Mouse (Mus musculus) kidney, adult 2 months (tissue): ENCODE measurements around the gene Fsip1. TPM values are rescaled to one million over a fixed set of nuclear protein-coding genes. Genes with fewer than 3 reads are reported as not detected.

ENCODE experiments used
- DNase-seq: peaks from one replicate; pipeline ENCODE4 v3.0.0; 2021
- H3K27ac ChIP-seq: fragments of 200-500 bp; 2 replicates; pipeline ENCODE4 v1.5.1; 2012; ENCODE audit warnings: low read depth, low read length, control low read depth, inconsistent platforms; ENCODE audit not compliant: insufficient read depth
- H3K27me3 ChIP-seq: fragments of 200-500 bp; replicated peaks from 2 replicates; pipeline ENCODE4 v1.6.1; 2012; ENCODE audit warnings: mild to moderate bottlenecking, moderate library complexity, low read length, inconsistent platforms; ENCODE audit not compliant: control insufficient read depth, insufficient read depth
- H3K36me3 ChIP-seq: fragments of 200-500 bp; 2 replicates; pipeline ENCODE4 v1.6.1; 2012; ENCODE audit warnings: mild to moderate bottlenecking, moderate library complexity, low read length, inconsistent platforms; ENCODE audit not compliant: control insufficient read depth, insufficient read depth
- H3K4me1 ChIP-seq: fragments of 200-500 bp; 2 replicates; pipeline ENCODE4 v1.6.1; 2011; ENCODE audit warnings: low read length; ENCODE audit not compliant: control insufficient read depth, insufficient read depth
- H3K4me3 ChIP-seq: fragments of 200-500 bp; 2 replicates; pipeline ENCODE4 v1.5.1; 2011; ENCODE audit warnings: mild to moderate bottlenecking, low read depth, low read length, control low read depth; ENCODE audit not compliant: insufficient read depth
- CTCF ChIP-seq: fragments of 200-500 bp; conservative IDR thresholded peaks from 2 replicates; pipeline ENCODE4 v1.5.1; 2011; ENCODE audit warnings: low read depth, mild to moderate bottlenecking, control low read depth, low read length, moderate library complexity, mixed read lengths; ENCODE audit not compliant: insufficient read depth, insufficient read length
- POLR2A ChIP-seq: fragments of 200-500 bp; IDR thresholded peaks from one replicate; pipeline ENCODE4 v1.6.1; 2011; ENCODE audit warnings: low read depth, low read length, control low read depth
- WGBS: fragments of 180-500 bp; shearing (Covaris S2); methylation state at CpG from one replicate; pipeline ENCODE4 v1.1.7; 2018; 5-methylcytosine and 5-hydroxymethylcytosine counted together
- polyA plus RNA-seq: library from polyadenylated mRNA; depleted of rRNA; stranded (reverse); fragments of >200 nt; gene quantifications from 2 replicates; pipeline ENCODE4 v1.2.3, GENCODE M21; 2012

Fsip1 gene
- polyA plus RNA-seq, 1 experiment = 0.14 TPM

DNA sequence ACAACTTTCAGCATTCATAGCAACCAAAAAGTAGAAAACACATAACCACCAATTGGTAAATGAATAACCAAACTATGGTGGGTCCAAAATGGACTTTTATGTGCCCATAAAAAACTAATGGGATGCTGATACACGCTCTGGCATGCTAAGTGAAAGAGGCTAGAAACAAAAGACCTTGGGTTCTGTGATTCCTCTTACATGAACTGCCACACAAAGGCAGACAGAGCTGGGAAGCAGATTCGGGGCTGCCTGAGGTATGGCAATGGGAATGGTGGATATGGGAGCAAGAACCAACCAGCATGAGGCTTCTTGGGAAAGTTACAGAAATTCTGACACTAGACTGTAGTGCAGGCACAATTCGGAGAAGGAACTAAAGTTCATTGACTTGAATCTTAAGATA is 25.7 kb upstream of the Fsip1 start:
- 59% methylated on average over 3 of the region's 3 CpGs for WGBS
- DNase-seq = peak; percentile 17
- Histone ChIP-seq H3K27ac (no peak overlapping the region), H3K36me3 (no peaks in the 10 kb centered on the region), H3K27me3 (no peaks in the 10 kb centered on the region; the same call in 1 of the 2 replicates), H3K4me3 (no peak overlapping the region), H3K4me1 (no peaks in the 10 kb centered on the region)
- no peak for TF ChIP-seq POLR2A
- TF ChIP-seq CTCF = no peak

DNA sequence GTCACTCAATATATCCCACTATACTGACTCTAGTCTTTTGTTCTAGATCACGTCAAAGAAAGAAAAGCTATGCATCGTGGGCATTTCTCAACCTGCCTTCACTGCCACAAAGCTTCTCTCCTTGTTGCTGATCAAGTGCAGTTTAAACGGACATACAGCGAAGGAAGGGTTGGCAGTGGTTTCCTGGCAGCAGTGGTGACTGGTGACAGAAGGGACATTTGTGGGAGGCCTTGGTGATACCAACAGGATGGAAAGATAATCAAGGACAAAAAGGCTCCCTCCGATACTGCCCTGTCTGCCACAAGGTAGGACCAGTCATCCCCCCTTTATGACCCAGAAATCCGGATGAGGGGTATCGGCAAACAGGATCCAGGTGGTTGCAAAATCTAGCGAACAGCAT is 21.5 kb upstream of the Fsip1 start:
- no peaks in the 10 kb centered on the region for H3K27me3 ChIP-seq
- no peaks in the 10 kb centered on the region for H3K4me1 ChIP-seq
- no peaks in the 10 kb centered on the region for H3K36me3 ChIP-seq
- WGBS = 90% methylated on average over 8 of the region's 8 CpGs
- no peak overlapping the region for H3K27ac ChIP-seq
- no peak for TF ChIP-seq POLR2A
- TF ChIP-seq CTCF = no peak
- no peak overlapping the region for H3K4me3 ChIP-seq
- DNase-seq = no peak

DNA sequence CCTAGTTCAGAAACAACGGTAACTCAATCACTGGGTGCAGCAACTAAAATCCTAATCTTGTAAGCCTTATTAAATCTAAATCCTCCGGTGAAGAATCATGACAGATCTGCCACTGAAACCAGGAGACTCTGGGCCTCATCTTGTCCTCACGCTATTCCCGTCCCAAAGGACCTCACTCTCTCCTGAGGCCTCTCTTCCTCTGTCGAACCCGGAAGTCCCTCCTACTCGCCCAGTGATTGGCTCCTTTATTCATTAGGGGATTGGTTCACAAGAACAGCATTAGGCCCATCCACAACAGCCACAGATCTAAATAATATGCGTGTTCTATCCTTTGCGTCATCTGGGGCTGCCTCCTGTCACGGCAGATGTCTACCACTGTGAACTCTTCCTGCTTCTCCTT is 14.8 kb upstream of the Fsip1 start:
- no peak overlapping the region for H3K4me3 ChIP-seq
- 92% methylated on average over 10 of the region's 10 CpGs for WGBS
- H3K27me3 ChIP-seq = no peaks in the 10 kb centered on the region
- no peak for TF ChIP-seq CTCF
- no peak for TF ChIP-seq POLR2A
- no peaks in the 10 kb centered on the region for H3K4me1 ChIP-seq
- DNase-seq = no peak
- no peak overlapping the region for H3K27ac ChIP-seq
- H3K36me3 ChIP-seq = no peaks in the 10 kb centered on the region

DNA sequence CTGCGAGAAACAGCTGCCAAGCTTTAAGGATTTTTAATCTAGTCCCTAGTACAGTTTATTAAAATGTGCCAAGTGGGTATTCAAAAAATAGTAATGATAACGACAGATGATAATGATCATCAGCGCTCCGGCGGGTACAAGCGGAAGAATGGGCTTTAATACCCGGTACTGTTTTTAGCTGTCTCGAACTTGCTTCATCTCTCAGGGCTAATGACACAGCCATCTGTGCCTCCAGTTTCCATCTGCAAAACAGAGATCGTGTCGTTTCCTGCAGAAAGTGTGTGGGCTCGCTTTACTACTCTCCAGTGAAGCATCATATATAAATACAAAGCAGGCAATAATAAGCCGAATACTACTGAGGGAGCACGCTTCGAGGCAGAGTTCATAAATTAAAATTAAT is 13.4 kb upstream of the Fsip1 start:
- H3K27ac ChIP-seq = no peak overlapping the region
- WGBS = 69% methylated on average over 14 of the region's 14 CpGs
- H3K4me1 ChIP-seq = no peaks in the 10 kb centered on the region
- no peaks in the 10 kb centered on the region for H3K36me3 ChIP-seq
- H3K4me3 ChIP-seq = no peak overlapping the region
- no peaks in the 10 kb centered on the region for H3K27me3 ChIP-seq
- TF ChIP-seq CTCF (no peak), POLR2A (no peak)
- DNase-seq = no peak

DNA sequence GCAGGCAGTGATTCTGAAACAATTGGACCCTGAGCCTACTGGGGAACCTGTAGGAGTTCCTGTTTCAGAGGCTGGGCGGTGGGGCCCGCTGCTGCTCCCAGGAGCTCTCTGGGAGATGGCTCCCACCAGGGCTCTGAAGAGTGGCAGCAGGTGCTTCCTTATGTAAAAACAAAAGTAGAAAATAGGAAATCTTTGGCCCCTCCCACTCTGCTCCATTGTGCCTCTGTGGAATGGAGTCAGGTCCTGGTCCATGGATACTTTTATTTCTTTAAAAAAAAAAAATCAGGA is 7.1 kb upstream of the Fsip1 start:
- TF ChIP-seq CTCF = no peak
- TF ChIP-seq POLR2A = no peak
- 37% methylated on average over 2 of the region's 2 CpGs for WGBS
- DNase-seq = no peak
- Histone ChIP-seq H3K27me3 (no peaks in the 10 kb centered on the region), H3K4me3 (no peak overlapping the region), H3K27ac (no peak overlapping the region), H3K4me1 (no peaks in the 10 kb centered on the region), H3K36me3 (no peaks in the 10 kb centered on the region)

DNA sequence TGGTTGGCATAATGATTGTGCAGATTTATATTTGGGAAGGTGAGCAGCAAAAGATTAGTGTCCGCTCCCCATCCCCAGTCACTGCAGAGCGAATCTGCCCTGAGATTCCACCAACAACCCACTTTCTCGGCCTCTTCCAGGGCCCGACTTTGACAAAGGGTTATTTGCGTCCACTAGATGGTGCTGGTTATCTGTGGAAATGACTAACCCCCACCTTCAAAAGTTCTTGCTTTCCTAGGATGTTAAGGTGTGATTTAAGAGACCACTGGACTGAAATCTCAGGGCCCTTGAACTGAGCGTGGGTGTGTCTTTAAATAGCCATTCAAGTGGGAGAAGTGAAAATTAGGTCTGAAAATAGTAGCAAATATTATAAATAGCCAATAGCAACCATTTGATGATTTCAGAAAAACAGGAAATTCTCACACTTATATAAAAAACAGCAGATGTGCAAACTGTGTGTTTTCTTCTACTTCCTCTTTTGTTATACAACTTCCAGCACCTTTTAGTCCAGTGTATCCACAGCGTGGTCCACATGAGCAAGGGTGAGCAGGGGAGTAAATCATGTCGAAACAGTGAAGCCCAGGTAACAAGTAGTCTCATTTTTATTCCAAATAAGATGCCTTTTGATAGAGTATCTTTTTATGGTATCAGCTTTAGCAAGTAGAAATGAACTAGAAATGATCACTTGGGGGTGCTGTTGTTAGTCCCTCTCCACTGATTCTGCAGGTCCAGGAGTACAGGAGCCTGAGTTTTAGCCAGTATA is 6.6 kb upstream of the Fsip1 start:
- no peak for TF ChIP-seq POLR2A
- TF ChIP-seq CTCF = peak; percentile 64
- 16% methylated on average over 8 of the region's 8 CpGs for WGBS
- Histone ChIP-seq H3K36me3 (no peaks in the 10 kb centered on the region), H3K27ac (no peak overlapping the region), H3K4me3 (no peak overlapping the region), H3K27me3 (no peaks in the 10 kb centered on the region), H3K4me1 (no peaks in the 10 kb centered on the region)
- peak; percentile 59 for DNase-seq

DNA sequence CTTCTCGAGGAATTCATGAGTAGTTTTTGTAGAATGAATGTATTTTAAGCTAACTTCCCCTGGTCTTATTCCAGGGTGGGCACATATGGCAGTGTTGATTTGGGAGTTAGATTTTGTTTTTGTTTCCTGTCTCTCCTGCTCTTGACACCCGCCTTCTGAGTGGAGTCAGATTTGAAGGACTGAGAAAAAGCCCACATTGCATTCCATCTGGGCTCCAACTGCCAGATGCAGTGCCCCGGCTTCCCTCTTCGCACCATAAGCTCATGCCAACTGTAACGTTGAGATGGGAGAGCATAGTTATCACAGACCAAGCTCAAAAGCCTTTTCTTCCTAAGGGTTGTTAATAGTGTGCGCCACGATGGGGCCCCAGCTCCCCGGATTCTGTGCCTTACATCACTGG is 5.9 kb upstream of the Fsip1 start:
- Histone ChIP-seq H3K4me3 (no peak overlapping the region), H3K27me3 (no peaks in the 10 kb centered on the region), H3K27ac (no peak overlapping the region), H3K4me1 (no peaks in the 10 kb centered on the region), H3K36me3 (no peaks in the 10 kb centered on the region)
- WGBS = 60% methylated on average over 8 of the region's 8 CpGs
- TF ChIP-seq CTCF (no peak), POLR2A (no peak)
- DNase-seq = no peak

DNA sequence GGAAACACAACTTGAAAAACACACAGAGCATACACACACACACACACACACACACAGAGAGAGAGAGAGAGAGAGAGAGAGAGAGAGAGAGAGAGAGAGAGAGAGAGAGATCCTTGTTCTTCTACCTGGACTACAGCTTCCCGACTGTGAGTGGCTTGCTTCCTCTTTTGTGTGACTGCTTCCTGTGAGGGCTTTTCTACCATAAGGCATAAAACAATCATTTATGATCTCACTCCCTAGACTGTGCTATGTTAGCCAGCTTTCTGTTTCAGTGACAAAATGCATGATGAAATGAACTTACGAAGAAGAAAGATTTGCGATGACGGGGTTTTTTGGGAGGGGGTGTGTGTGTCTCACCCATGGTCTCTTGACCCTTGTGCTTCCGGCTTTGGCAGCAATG is 3.0 kb upstream of the Fsip1 start:
- Histone ChIP-seq H3K4me1 (no peaks in the 10 kb centered on the region), H3K27ac (no peak overlapping the region), H3K27me3 (no peaks in the 10 kb centered on the region), H3K36me3 (no peaks in the 10 kb centered on the region), H3K4me3 (no peak overlapping the region)
- TF ChIP-seq POLR2A = no peak
- no peak for TF ChIP-seq CTCF
- no peak for DNase-seq
- 66% methylated on average over 5 of the region's 5 CpGs for WGBS
